Mouse (Mus musculus): ENCODE data around the gene Cntnap5a.
"Not testable (repeated sequence)": the region's sequence is repeated elsewhere in the genome, so short reads cannot be mapped to it uniquely, and the experiment has no call there.

Cntnap5a gene

DNA sequence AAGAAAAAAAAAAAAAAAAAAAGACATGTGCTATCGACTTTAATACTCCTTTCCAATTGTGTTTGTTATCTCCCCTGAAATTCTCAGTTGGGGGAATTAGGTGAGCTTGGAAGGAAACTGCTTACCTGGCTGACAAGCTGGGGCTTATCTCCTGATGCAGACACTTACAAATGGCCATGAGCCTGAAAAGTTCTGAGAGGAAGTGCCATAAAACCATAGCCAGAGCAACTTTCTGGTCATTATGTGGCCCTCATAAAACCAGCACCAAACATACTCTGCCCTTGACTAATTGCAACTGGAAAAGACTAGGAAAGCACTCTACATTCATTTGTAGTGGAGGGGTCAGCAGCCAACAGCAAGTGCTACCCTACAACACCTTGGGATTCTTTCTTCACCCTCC, 359.5 kb downstream of the Cntnap5a start:
- no peak for DNase-seq (ENCODE audit: extremely low read depth, low read depth)

DNA sequence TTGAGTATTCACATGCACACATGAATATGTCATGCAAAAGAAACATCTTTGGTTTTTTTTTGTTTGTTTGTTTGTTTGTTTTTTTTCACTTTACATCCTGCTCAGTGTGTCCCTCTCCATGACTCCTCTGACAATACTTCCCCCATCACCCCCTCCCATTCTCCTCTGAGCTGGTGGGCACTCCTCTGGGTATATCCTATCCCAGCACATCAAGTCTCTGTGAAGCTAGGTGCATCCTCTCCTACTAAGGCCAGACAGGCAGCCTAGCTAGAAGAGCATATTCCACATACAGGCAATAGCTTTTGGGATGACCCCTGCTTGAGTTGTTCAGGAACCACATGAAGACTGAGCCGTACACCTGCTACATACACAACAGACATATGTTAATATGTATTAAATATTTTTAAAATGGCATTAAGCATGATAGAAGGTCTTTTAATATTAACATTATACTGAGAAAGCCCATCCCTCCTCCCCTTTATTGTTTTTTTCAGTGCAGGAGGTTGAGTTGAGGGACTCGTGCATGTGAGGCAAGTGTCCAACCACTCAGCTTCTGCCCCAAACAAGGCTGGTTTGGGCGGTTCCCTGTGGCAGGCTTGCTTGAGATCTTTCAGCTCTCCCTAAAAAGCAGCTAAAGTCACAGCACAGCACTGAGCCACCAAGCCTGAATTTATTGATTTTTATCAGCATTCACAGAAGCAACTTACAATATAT, 422.6 kb downstream of the Cntnap5a start:
- DNase-seq (ENCODE audit: extremely low read depth, low read depth): no peak

DNA sequence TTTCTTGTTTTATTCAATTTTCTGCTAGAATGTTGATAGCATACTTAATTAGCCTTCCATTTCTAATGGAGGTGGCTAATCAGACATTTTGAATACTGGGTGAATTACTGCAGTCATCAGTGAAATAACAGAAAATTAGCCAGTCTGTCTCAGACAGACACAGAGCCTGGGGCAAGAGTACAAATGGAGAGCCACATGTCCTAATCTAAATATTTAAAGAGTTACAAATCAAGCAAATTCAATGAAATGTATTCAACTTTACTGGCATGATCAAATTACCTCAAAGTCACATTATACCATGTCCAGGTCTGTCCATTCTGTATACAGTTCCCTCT, 423.1 kb downstream of the Cntnap5a start:
- DNase-seq (ENCODE audit: extremely low read depth, low read depth): no peak

DNA sequence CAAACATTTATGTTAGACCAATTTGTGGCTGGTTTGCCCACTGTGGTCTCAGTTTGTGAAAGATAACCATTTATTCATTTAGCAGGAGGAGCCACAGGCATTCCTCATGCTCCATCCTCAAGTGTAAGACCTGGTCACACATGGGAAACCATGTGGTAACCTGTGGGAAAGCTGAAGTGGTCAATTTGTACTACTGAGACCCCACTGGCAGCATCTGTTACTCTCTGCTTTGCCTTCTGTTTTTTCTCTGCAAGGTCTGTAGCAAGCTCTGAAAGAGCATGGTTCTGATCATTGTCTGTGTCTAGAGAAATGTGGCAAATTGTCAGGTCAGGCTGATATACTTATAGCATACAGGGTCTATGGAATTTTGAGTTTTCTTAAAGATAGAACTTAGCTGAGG, 423.8 kb downstream of the Cntnap5a start:
- no peak for DNase-seq (ENCODE audit: extremely low read depth, low read depth)

DNA sequence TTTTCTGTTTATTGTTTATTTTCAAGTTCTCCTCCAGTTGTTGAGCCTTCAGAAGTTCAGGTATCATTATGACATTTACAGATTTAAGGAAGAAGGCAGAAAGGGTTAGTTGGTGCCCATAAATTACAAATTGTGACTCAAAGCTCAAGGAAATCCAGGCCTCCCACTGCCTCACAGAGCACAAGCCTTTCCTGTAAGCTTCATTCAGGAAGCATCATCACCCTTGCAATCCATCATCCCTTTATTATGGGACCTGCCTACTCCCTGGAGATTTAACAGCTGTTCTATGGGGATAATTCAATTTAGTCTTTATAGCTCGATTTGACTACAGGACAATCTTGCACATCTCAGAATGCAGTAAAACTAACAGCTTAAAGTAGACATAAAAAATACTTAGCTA, 441.2 kb downstream of the Cntnap5a start:
- no peak for DNase-seq (ENCODE audit: extremely low read depth, low read depth)

DNA sequence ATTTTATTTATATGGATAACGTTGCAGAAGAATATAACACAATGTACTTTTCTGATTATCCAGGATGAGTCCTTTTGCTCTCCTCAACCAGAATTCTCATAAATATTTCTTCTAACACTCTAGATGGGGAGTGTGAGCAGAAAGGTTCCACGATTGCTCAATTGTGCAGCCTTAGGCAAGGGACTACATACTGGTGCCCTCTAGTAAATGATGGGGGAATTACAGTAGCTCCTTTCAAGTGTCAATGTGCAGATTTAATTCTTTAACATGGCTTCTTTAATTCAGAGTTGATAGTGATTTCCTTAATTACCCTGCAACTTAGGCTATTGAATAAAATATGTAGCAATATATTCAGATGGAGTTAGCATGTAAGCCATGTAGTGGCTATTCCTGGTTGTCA, 442.5 kb downstream of the Cntnap5a start:
- no peak for DNase-seq (ENCODE audit: extremely low read depth, low read depth)

DNA sequence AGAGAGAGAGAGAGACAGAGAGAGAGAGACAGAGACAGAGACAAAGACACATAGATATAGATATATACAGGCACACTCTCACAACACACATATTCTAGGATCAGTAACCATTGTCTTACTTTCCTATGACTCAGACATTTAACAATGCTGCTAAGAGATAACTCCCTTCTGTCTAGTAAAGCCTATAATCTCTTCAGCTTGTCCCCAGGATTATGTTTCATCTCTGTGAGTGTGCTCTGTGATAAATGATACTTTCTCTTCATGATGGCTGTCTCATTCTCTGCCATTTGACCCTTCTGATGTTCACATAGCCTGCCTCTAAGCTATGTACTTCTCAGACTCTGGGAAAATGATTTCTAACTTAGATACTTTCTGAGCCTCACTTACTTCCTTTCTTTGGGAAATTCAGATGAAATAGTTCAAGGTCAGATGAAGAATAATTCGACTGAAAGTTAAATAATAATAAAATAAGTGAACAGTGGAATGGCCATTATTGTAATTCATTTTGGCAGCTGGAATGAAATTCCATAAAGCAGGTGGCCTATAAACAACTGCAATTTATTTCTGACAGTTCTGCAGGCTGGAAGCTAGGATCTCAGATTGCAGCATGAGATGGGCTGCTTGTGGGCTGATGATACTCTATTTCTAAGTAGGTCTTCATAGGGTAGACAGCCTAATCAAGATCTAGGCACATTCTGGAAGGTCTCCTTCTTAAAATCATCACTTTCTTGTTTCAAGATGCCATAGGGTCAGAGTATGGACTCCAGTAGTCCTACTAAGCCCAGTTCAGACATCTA, 444.1 kb downstream of the Cntnap5a start:
- DNase-seq (ENCODE audit: extremely low read depth, low read depth): no peak

DNA sequence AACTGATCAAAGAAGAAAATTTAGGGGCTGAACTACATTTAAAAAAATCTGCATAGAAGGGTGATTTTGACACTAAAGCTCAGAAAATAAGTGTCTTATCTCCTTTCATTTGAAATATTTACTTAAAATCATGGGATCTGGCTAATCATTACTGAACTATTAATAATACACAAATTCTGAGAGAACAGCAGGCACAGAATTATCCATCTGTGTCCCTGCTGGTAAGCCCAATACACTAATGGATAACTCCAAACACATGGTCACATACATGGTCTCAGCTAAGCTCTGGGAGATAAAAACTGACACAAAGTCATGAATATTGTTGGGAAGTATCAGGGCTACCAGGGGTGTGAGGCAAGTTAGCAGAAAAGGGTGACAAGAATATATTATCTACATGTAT, 447.9 kb downstream of the Cntnap5a start:
- no peak for DNase-seq (ENCODE audit: extremely low read depth, low read depth)

DNA sequence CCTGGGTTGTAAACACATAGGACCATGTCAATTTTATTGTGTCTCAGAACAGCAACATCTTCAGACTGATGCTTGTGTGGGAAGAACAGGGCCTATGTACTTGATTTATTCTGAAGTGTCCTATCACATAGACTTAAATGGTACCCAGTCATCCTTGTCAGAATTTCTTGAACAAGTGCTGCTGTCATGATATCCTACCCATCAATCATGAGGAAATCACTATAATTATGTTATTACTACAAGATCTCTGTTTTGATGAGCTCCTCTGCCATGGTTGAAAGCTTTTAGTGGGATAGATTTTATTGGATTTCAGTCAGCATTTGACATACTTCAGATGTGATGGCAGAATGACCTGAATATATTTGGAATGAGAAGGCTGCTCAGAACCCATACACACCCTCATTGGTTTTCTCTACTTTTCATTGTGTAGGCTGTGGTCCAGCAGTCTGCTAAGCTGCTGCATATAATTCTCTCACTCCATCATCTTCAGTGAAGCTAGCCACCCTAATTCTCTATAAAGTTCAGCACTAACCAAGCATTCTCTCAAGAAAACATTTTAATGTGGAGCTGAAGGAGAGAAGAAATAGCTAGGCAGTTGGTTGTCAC, 465.3 kb downstream of the Cntnap5a start:
- no peak for DNase-seq (ENCODE audit: extremely low read depth, low read depth)

DNA sequence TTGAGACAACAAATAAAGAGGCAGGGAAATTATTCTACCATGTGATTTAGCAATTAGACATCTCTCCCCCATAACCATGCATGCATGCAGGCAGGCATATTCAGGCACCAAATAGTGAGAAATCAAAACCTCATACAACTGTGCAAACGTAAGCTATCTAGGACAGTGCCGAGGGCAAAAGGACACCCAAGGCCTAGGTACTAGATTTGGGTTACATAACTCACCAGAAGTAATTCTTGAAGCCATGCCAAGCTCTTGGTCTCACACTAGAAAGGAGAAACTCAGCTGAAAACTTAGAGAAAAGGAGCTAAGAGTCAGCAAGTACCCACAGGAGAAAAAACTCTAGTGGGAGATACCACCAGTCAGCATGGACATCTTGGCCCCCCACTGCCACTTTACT, 499.9 kb downstream of the Cntnap5a start:
- no peak for DNase-seq (ENCODE audit: extremely low read depth, low read depth)

DNA sequence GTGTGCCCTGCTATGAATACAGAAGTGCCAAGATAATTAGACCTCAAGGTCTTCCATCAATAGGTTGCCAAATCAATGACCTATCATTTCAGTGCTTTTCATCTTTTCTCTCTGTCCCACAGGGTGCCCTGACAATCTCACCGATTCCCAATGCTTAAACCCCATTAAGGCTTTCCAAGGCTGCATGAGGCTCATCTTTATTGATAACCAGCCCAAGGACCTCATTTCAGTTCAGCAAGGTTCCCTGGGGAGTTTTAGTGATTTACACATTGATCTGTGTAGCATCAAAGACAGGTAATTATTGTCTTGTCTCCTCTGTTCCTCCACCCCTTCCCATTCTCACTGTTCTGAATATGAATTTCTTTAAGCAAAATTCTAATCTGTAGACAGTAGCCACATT, 503.6 kb downstream of the Cntnap5a start:
- not testable (repeated sequence) for DNase-seq (ENCODE audit: extremely low read depth, low read depth)

DNA sequence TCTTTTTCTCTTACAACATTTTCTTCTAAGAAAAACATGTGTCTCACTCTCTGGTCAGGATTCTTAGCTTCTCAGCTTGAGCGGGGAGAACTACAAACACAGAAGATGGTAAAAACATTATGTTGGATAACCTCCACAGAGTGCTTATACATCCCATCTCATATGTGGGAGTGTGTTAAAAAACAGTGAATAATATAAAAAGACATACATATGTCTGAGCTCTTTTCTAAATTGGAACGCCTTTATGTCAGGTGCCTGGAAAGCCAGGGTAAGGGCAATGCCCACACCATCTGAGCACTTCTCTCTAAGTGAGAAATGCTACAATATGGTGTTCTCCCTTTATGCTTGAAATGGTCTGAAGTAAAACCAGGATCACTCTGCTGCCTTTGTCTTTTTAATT, 507.7 kb downstream of the Cntnap5a start:
- no peak for DNase-seq (ENCODE audit: extremely low read depth, low read depth)

DNA sequence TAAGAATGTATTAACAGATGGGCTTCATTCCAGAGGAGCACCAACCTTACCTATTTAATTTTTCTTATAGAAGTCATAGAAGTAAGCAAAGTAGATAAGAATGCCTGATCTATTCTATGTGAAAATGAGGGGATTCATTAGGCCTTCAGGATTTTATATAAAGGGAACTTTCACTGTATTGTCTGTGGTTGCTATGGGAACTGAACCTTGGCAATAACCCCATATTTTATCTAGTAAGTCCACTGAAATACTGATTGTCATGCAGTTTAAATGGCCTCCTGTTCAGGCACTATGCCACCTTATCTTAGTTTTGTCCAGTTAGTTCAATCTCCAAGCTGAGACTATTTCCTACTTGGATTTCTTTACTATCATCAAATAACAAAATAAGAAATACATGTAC, 532.3 kb downstream of the Cntnap5a start:
- DNase-seq (ENCODE audit: extremely low read depth, low read depth): no peak

DNA sequence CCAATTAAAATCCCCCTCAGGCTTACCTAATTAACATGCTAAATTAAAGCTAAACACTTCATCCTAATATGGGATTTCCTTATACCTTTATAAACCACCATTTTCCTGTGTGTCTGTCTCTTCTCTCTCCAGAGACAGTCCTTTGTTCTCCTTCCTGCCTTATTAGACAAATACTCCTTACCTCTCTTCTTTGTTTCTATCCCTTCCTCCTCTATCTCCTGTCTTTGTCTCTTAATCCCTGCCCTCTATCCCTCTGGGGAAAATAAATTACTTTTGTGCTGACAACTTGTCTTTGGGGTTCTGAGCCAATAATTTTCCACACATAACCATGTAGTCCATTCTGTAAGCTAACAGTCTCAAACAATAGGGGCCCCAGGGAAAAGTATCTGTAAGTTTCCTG, 556.0 kb downstream of the Cntnap5a start:
- DNase-seq (ENCODE audit: extremely low read depth, low read depth): no peak

DNA sequence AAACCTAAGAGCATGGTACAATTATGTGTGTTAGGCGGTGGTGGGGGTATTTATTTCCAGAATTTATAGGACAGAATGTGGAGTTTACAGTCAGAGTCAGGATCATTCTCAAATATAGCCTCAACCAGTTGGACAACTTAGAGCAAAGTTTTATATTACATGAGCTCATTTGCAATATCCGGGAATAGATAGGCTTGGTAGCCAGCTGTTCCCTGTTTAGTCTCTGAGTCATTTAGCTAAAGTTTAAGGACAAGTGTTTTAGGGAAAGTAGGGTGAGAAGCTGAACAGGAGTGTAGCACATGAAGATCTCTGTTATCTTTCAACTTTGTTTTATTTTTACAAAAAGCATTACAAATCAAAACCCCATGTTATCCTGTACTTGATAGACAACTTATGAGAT, 559.3 kb downstream of the Cntnap5a start:
- no peak for DNase-seq (ENCODE audit: extremely low read depth, low read depth)

DNA sequence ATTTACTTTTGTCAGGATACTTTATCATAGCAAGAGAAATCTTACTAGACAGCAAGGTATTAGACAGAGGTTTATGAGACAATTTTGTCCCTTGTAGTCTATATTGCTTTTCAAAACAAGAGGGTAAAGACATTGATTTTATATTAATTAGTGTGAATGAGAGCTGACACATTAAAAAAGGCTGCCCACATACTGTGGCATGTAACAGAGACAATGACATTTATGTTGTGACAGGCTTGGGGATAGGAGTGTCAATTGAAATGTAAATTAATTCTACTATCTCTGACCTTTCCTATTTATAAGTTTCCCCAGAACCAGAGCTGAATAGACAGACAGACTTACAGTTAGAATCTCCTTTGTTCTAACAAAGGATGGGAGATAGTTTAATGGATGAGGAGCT, 596.6 kb downstream of the Cntnap5a start:
- DNase-seq (ENCODE audit: extremely low read depth, low read depth): no peak

DNA sequence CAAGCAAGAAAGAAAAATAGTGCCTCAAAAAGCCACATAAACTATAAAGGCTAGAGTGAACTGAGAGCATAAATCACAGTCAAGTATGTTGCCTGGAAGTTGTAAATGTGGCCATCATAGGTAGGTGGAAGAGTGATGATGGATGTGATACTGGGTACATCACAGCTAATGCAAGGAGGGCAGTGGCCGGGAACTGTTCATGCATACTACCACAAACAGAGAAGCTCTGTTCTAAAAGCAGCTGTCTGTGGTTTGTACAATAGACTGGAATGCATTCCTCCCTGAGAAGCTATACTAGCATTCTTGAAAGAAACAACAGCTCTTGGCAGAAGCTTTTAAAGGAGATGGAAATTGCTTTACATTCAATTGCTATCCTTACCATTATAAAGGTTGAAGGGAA, 599.4 kb downstream of the Cntnap5a start:
- DNase-seq (ENCODE audit: extremely low read depth, low read depth): no peak

DNA sequence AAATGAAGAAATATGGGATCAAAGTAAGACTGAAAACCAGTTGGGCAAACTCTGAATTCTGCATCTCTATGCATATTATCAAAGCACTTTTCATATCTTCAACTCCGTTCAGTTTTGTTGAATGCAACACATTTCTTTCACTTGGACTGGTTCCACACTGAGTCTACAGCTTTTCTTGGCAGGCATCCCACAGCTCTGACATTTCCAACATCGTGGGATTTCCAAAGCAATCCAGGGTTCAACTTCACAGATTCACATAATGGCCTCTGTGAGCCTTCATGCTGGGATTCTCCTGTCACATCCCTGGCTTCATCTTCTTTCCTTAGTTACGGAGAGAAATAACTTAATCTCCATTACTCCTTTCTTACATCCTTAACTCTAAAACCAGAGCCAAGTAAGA, 622.0 kb downstream of the Cntnap5a start:
- DNase-seq (ENCODE audit: extremely low read depth, low read depth): no peak

DNA sequence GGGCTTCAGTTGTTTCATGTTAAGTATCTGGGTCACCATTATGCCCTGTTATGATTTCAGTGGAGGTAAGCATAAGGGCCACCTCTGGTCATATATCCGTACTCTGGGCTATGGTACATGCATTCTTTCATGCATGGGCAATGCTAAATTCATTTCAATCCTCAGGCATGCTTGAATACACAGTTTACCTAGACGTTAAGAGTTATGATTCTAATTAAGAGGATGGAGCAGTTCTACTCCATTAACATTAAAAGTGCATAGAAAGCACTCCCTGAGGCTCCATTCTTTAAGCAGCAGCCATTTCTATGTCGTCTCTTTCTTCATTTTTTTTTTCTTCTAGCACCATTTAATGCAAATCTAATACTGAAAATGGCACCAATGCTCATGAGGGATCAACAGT, 627.0 kb downstream of the Cntnap5a start:
- DNase-seq (ENCODE audit: extremely low read depth, low read depth): no peak

DNA sequence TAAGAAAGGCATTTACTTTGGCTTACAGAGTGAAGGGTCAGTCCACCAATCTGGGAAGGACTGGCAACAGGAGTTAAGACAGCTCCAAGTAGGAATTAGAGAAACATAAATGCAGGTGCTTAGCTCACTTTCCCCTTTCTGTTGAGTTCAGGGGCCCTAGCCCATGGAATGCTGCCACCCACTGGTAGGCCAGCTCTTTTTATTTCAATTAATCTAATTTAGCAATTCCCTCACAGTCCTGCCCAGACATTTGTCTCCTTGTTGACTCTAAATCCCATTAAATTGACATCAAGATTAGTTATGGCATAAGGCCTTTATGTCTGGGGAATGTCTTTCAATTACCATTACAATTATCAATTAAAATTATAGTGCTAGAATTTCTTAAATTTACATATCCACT, 628.7 kb downstream of the Cntnap5a start:
- no peak for DNase-seq (ENCODE audit: extremely low read depth, low read depth)

DNA sequence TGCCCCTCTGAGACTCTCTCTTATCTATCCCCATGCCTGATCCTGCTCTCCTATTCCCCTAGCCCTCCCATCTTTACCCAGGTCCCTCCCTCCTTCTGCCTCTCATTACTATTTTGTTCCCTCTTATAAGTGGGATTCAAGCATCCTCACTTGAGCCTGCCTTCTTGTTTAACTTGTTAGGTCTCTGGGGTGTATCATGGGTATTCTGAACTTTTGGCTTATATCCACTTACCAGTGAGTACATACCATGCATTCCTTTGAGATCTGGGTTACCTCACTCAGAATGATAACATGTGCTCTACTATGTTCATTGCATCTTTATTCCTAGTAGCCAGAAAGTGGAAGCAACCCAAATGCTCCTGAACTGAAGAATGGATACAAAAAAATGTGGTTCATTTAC, 639.9 kb downstream of the Cntnap5a start:
- DNase-seq (ENCODE audit: extremely low read depth, low read depth): no peak

DNA sequence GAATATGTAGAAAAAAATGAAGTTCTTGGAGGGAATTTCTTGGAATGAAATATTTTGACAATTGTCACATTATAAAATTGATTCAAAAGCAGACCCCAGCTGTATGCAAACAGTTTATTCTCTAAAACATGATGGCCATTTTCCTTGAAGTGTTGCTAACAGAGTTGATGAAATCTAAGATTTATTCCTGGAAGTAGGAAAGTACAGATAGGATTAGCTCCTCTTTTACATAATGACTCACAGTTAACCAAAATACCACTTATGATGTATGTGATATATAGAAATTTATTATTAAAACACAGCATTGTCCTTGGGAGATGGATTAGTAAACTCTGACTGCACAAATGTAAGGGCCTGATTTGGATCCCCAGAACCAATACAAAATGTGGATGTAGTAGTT, 669.1 kb downstream of the Cntnap5a start:
- no peak for DNase-seq (ENCODE audit: extremely low read depth, low read depth)

DNA sequence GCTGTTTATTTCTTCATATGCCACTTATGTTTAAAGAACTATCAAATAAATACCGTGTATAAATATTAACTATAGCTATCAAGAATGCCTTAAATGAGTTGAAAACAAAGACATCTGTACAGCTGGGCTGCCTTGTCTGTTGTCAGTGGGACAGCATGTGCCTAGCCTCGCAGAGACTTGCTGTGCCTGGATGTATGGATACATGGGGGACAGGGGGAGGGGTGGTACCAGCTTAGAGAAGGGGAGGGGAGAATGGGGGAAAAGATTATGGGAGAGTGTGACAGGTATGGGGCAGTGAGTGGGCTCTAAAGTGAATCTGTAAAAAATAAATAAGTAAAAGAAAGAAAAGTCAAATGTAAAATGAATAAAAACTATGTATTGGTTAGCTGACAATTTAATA, 681.0 kb downstream of the Cntnap5a start:
- no peak for DNase-seq (ENCODE audit: extremely low read depth, low read depth)
